Mouse (Mus musculus) granulocyte monocyte progenitor cell, adult 5-6 weeks (primary cell): ENCODE measurements at regions not wholly inside any gene's neighbourhood (a gene's known extent, or its start where the extent isn't known, plus 50 kb on each side); places are given as distances from the start of the nearest gene placed in this dataset.
"Not testable (repeated sequence)": the region's sequence is repeated elsewhere in the genome, so short reads cannot be mapped to it uniquely, and the experiment has no call there.

ENCODE experiments used
- ATAC-seq: replicated peaks from 2 replicates; pipeline ENCODE4 v1.8.0; 2016; ENCODE audit warnings: mild to moderate bottlenecking, moderate TSS enrichment, inconsistent platforms; ENCODE audit not compliant: poor library complexity, severe bottlenecking

- ATAC-seq: no peak
These were observed 223.6 kb upstream of the Egfl6 start for GRCm38 (mm10) chrX:166809165-166809564.

- ATAC-seq: no peak
These were observed 222.7 kb upstream of the Egfl6 start for GRCm38 (mm10) chrX:166808207-166808606.

GRCm38 (mm10) chrX:166805957-166806356, 220.4 kb upstream of the Egfl6 start:
- no peak for ATAC-seq

- ATAC-seq: no peak
These were observed 220.0 kb upstream of the Egfl6 start for GRCm38 (mm10) chrX:166805480-166805879.

GRCm38 (mm10) chrX:166803246-166803645, 217.7 kb upstream of the Egfl6 start:
- ATAC-seq: peak; percentile 35; the same call in 1 of the 2 replicates

- no peak for ATAC-seq
These were observed 215.5 kb upstream of the Egfl6 start for GRCm38 (mm10) chrX:166801017-166801416.

GRCm38 (mm10) chrX:166795651-166796050, 210.1 kb upstream of the Egfl6 start:
- no peak for ATAC-seq

- ATAC-seq: no peak
These were observed 203.5 kb upstream of the Egfl6 start for GRCm38 (mm10) chrX:166789031-166789430.

GRCm38 (mm10) chrX:166787137-166787536, 201.6 kb upstream of the Egfl6 start:
- not testable (repeated sequence) for ATAC-seq

GRCm38 (mm10) chrX:166785615-166786014, 200.1 kb upstream of the Egfl6 start:
- ATAC-seq: no peak

GRCm38 (mm10) chrX:166783377-166783776, 197.9 kb upstream of the Egfl6 start:
- ATAC-seq: no peak

GRCm38 (mm10) chrX:166779334-166780092, 194.0 kb upstream of the Egfl6 start:
- no peak for ATAC-seq

- ATAC-seq: peak; percentile 44; the same call in 1 of the 2 replicates
These were observed 187.9 kb upstream of the Egfl6 start for GRCm38 (mm10) chrX:166773408-166773854.

GRCm38 (mm10) chrX:166766991-166767390, 181.5 kb upstream of the Egfl6 start:
- no peak for ATAC-seq

- ATAC-seq: no peak
These were observed 180.1 kb upstream of the Egfl6 start for GRCm38 (mm10) chrX:166765647-166766046.

GRCm38 (mm10) chrX:166762098-166762497, 176.6 kb upstream of the Egfl6 start:
- ATAC-seq: no peak

- peak; percentile 65 for ATAC-seq
These were observed 171.6 kb upstream of the Egfl6 start for GRCm38 (mm10) chrX:166757152-166757551.

GRCm38 (mm10) chrX:166754967-166755654, 169.6 kb upstream of the Egfl6 start:
- ATAC-seq: no peak

- ATAC-seq: no peak
These were observed 163.6 kb upstream of the Egfl6 start for GRCm38 (mm10) chrX:166749055-166749679.

GRCm38 (mm10) chrX:166731354-166731753, 145.8 kb upstream of the Egfl6 start:
- no peak for ATAC-seq

GRCm38 (mm10) chrX:166728622-166728928, 143.1 kb upstream of the Egfl6 start:
- no peak for ATAC-seq
